9 mouse cellular contexts compared by ENCODE assay signal in genomic region chr4:42949051-42949675, GRCm38 (mm10). TPM values are rescaled to one million over a fixed set of nuclear protein-coding genes. Genes with fewer than 3 reads are reported as not detected.
DNase-seq lines count a peak whose midpoint lies in the region; ATAC-seq lines count a peak whose summit lies in the region.
"Had no signal": no experiment of that assay in that cellular context is flagged by ENCODE, and none has a peak within 500 bp of the region (broad histone marks: within the 10 kb centered on the region; RNA-seq: fewer than 3 reads in every experiment).

No protein-coding gene starts in this region.

- H3K4me2 ChIP-seq in heart, embryonic 16.5 days (ENCODE audit: low read depth, low read length): peak overlapping the region; percentile 73
- H3K4me2 ChIP-seq in hindbrain, embryonic 11.5 days (replicated peaks; ENCODE audit: low read depth, low read length): peak overlapping the region; percentile 29

- no peaks in the 10 kb centered on the region for H3K36me3 ChIP-seq in heart, embryonic 16.5 days (ENCODE audit: control insufficient read depth, insufficient read depth)
- H3K36me3 ChIP-seq in hindbrain, embryonic 11.5 days (ENCODE audit: control insufficient read depth, insufficient read depth, low read length): no peaks in the 10 kb centered on the region

- intact Hi-C loops in heart, postnatal 25 days (cut with DNase I): no loop called here
- intact Hi-C loops in left cerebral cortex, postnatal 36 days (cut with DNase I): loop anchor here (1.0 kb wide), 1 partner anchor 32 kb away; no protein-coding TSS in a partner anchor

- H3K4me3 ChIP-seq in heart, embryonic 16.5 days (ENCODE audit: low read length): peak overlapping the region; percentile 79
- H3K4me3 ChIP-seq in hindbrain, embryonic 11.5 days (ENCODE audit: low read depth, low read length): peak overlapping the region; percentile 2; the same call in 1 of the 2 replicates

- H3K9ac ChIP-seq in heart, embryonic 16.5 days (ENCODE audit: low read length): peak overlapping the region; percentile 60
- no peak overlapping the region for H3K9ac ChIP-seq in hindbrain, embryonic 11.5 days (ENCODE audit: low read depth, low read length)

- H3K4me1 ChIP-seq in heart, embryonic 16.5 days (ENCODE audit: control insufficient read depth, insufficient read depth, low read length): peaks cover 39% of the 10 kb centered on the region
- H3K4me1 ChIP-seq in hindbrain, embryonic 11.5 days (replicated peaks; ENCODE audit: control insufficient read depth, insufficient read depth, low read length): peaks cover 25% of the 10 kb centered on the region

- H3K9me3 ChIP-seq in heart, embryonic 16.5 days (replicated peaks; ENCODE audit: control insufficient read depth, low read length): no peaks in the 10 kb centered on the region
- H3K9me3 ChIP-seq in hindbrain, embryonic 11.5 days (ENCODE audit: control insufficient read depth, low read length): no peaks in the 10 kb centered on the region

- 11% methylated on average over 14 of the region's 14 CpGs for WGBS in heart, embryonic 16.5 days
- WGBS in hindbrain, embryonic 11.5 days: 17% methylated on average over 14 of the region's 14 CpGs

- peak overlapping the region; percentile 69 for H3K27ac ChIP-seq in heart, embryonic 16.5 days (ENCODE audit: low read length)
- H3K27ac ChIP-seq in hindbrain, embryonic 11.5 days (ENCODE audit: low read depth, low read length): peak overlapping the region; percentile 12; the same call in 1 of the 2 replicates

- DNase-seq in heart, postnatal 25 days (ENCODE audit: low spot score): no peak
- peak; percentile 53 for DNase-seq in MN1 (ENCODE audit: low spot score)
- DNase-seq in hindbrain, embryonic 11.5 days (ENCODE audit: low spot score): no peak
- DNase-seq in cerebellum, adult 11 months: no peak
- no peak for DNase-seq in left cerebral cortex, postnatal 36 days (ENCODE audit: low spot score in 2 of 2)
- no peak for DNase-seq in layer of hippocampus, adult 11-12 months (ENCODE audit: low spot score)

- H3K27me3 ChIP-seq in heart, embryonic 16.5 days (ENCODE audit: control insufficient read depth, insufficient read depth, low read length): peaks cover 5% of the 10 kb centered on the region
- H3K27me3 ChIP-seq in hindbrain, embryonic 11.5 days (ENCODE audit: control insufficient read depth, insufficient read depth, low read length): no peaks in the 10 kb centered on the region

- no peak for ATAC-seq in heart, embryonic 16.5 days (replicated peaks; ENCODE audit: extremely low read depth, insufficient read depth, low FRiP score)
- no peak for ATAC-seq in hindbrain, embryonic 11.5 days (ENCODE audit: low FRiP score)
- 0 out of 2 replicates have a peak, but pooled peaks have one; percentile 2 for ATAC-seq in megakaryocyte-erythroid progenitor cell, adult 5-6 weeks (replicated peaks; ENCODE audit: low FRiP score, low TSS enrichment, poor library complexity, severe bottlenecking)

RNA-seq across cellular contexts. Expression of gene Dnajb5, which starts 0.5 kb away (rescaled TPM):
- polyA plus RNA-seq in heart, embryonic 16.5 days (2015; fragmentation: Nextera tagmentation; extraction: Ambion mirVana): 16.9 and 17.2 TPM in 2 replicates
- 10 to 100 TPM; 83.5 to 93.2 TPM for total RNA-seq in heart, postnatal 25 days (2021)
- polyA plus RNA-seq in hindbrain, embryonic 11.5 days (2014; fragmentation: Nextera tagmentation; extraction: Ambion mirVana): 23.6 and 24.4 TPM in 2 replicates
- 0.87 and 2.2 TPM in 2 replicates for total RNA-seq in megakaryocyte-erythroid progenitor cell, adult 5-6 weeks (2014; fragmentation: Nextera tagmentation)
- total RNA-seq in megakaryocyte-erythroid progenitor cell, adult 5-6 weeks (2017): 0.09 TPM in 1 of 2 replicates, not detected in the other
- total RNA-seq in left cerebral cortex, postnatal 36 days (2021): 100 to 1,000 TPM; 197 to 202 TPM

RNA-seq across cellular contexts. Expression of gene 1700022I11Rik, which starts 20.2 kb away (rescaled TPM):
- 0.47 and 1.4 TPM in 2 replicates for polyA plus RNA-seq in heart, embryonic 16.5 days (2015; fragmentation: Nextera tagmentation; extraction: Ambion mirVana)
- not detected for total RNA-seq in heart, postnatal 25 days (2021)
- 0.27 and 0.40 TPM in 2 replicates for polyA plus RNA-seq in hindbrain, embryonic 11.5 days (2014; fragmentation: Nextera tagmentation; extraction: Ambion mirVana)
- total RNA-seq in megakaryocyte-erythroid progenitor cell, adult 5-6 weeks (2014; fragmentation: Nextera tagmentation): not detected in 2 replicates
- total RNA-seq in megakaryocyte-erythroid progenitor cell, adult 5-6 weeks (2017): 1.3 and 3.4 TPM in 2 replicates
- not detected for total RNA-seq in left cerebral cortex, postnatal 36 days (2021)

RNA-seq across cellular contexts. Expression of gene Phf24, which starts 32.7 kb away (rescaled TPM):
- 4.8 and 5.8 TPM in 2 replicates for polyA plus RNA-seq in heart, embryonic 16.5 days (2015; fragmentation: Nextera tagmentation; extraction: Ambion mirVana)
- total RNA-seq in heart, postnatal 25 days (2021): 1 to 10 TPM; 9.0 to 9.4 TPM
- polyA plus RNA-seq in hindbrain, embryonic 11.5 days (2014; fragmentation: Nextera tagmentation; extraction: Ambion mirVana): 3.0 and 4.4 TPM in 2 replicates
- total RNA-seq in megakaryocyte-erythroid progenitor cell, adult 5-6 weeks (2014; fragmentation: Nextera tagmentation): not detected in 2 replicates
- total RNA-seq in megakaryocyte-erythroid progenitor cell, adult 5-6 weeks (2017): 0.08 TPM in 1 of 2 replicates, not detected in the other
- total RNA-seq in left cerebral cortex, postnatal 36 days (2021): 100 to 1,000 TPM; 333 to 352 TPM
- total RNA-seq: neutrophil, adult 5-6 weeks had no signal

RNA-seq across cellular contexts. Expression of gene Vcp, which starts 51.1 kb away (rescaled TPM):
- polyA plus RNA-seq in heart, embryonic 16.5 days (2015; fragmentation: Nextera tagmentation; extraction: Ambion mirVana): 457 and 488 TPM in 2 replicates
- total RNA-seq in heart, postnatal 25 days (2021): 100 to 1,000 TPM; 244 to 266 TPM
- polyA plus RNA-seq in hindbrain, embryonic 11.5 days (2014; fragmentation: Nextera tagmentation; extraction: Ambion mirVana): 613 and 675 TPM in 2 replicates
- 186 and 244 TPM in 2 replicates for total RNA-seq in megakaryocyte-erythroid progenitor cell, adult 5-6 weeks (2014; fragmentation: Nextera tagmentation)
- total RNA-seq in megakaryocyte-erythroid progenitor cell, adult 5-6 weeks (2017): 269 and 346 TPM in 2 replicates
- 100 to 1,000 TPM; 181 to 194 TPM for total RNA-seq in left cerebral cortex, postnatal 36 days (2021)

Comparison
In these comparisons a context has a peak if more than half of its experiments do, and no peak if none do; other contexts are left out.
1. RNA of gene Dnajb5, which starts 0.5 kb away (total RNA-seq): 197 to 202 TPM in left cerebral cortex, postnatal 36 days and 83.5 to 93.2 TPM in heart, postnatal 25 days; 0.09 to 2.2 TPM in megakaryocyte-erythroid progenitor cell, adult 5-6 weeks; every median in the first group is over 10 times any median in the second.
2. RNA of gene Phf24, which starts 32.7 kb away (total RNA-seq): 333 to 352 TPM in left cerebral cortex, postnatal 36 days; 9.0 to 9.4 TPM in heart, postnatal 25 days and 0.08 TPM in megakaryocyte-erythroid progenitor cell, adult 5-6 weeks; every median in the first group is over 10 times any median in the second.